Mouse (Mus musculus): ENCODE measurements around the gene Hdac5. TPM values are rescaled to one million over a fixed set of nuclear protein-coding genes. Genes with fewer than 3 reads are reported as not detected.
A peak's percentile ranks its signal among the peaks of the same experiment; 100 is the strongest.

Gene Hdac5
- polyA plus RNA-seq, 1 experiment from 2014 or later: 86.7 TPM

DNA sequence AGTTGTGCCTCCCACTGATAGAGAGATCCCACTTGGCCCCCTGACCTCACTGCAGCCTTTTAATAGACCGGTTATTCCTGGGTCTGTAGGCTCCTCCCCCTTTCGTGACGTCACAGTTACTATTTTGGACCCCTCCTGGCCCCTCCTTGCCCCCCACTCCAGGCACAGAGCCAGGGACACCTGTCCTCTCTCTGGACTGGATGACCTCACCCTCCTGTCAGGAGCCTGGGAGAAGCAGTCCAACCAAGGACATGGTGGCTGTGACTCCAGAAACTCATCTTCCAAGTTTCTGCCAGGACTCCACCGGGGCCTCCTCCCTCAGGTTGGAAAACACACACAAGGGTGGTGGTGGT lies 10.0 kb downstream of the Hdac5 start:
- WGBS: 23% methylated on average over 4 of the region's 4 CpGs
- Histone ChIP-seq H3K4me2 (ENCODE audit: low read depth, low read length) (peak overlapping the region; percentile 85), H3K36me3 (ENCODE audit: control insufficient read depth, insufficient read depth) (no peaks in the 10 kb centered on the region; the same call in 1 of the 2 replicates), H3K4me1 (ENCODE audit: control insufficient read depth, insufficient read depth, low read length) (peaks cover 82% of the 10 kb centered on the region), H3K27me3 (ENCODE audit: control insufficient read depth, insufficient read depth, low read length) (no peaks in the 10 kb centered on the region), H3K27ac (ENCODE audit: low read length) (peak overlapping the region; percentile 99), H3K9me3 (replicated peaks; ENCODE audit: control insufficient read depth, low read length) (no peaks in the 10 kb centered on the region), H3K9ac (ENCODE audit: low read length) (peak overlapping the region; percentile 1; the same call in 1 of the 2 replicates), H3K4me3 (ENCODE audit: low read length) (peak overlapping the region; percentile 76)
- peak; percentile 33 for ATAC-seq (replicated peaks; ENCODE audit: extremely low read depth, insufficient read depth, low FRiP score)

DNA sequence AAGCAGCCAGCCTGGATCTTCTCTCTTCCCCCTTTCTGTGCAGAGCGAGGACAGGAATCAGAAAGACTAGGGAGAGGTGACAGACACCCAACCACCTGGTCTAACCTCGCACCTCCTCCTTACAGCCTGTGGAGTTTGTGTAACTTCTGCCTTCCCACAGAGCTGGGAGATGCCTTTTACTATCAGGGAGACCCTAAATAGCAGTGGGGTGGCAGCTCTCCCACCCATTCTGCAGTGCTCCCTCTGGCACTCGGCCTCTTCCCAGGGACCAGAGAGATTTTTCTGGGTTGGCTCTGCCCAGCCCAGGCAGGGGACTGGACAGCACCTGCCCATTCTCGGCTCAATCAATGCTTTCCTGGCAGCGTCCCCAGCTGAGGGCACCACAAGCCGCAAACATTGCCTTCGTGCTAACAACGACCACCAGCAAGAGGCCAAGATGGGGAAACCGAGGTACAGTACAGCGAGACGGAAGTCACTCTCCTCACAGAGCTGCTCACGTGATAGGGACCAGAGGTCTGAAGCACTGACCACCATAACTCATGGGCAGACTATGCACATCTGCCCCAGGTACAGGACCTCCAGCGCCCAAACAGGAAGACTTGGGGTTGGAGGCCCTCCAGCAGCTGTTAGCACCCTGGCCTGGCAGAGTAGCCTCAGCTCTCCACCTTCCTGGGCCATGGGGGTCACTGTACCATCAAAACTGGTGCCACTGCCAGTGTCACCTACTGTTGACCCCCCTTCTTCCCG lies 10.5 kb downstream of the Hdac5 start:
- Histone ChIP-seq H3K9ac (ENCODE audit: low read length) (peak overlapping the region; percentile 67), H3K4me3 (ENCODE audit: low read length) (peak overlapping the region; percentile 76)
- ATAC-seq (replicated peaks; ENCODE audit: extremely low read depth, insufficient read depth, low FRiP score): no peak

DNA sequence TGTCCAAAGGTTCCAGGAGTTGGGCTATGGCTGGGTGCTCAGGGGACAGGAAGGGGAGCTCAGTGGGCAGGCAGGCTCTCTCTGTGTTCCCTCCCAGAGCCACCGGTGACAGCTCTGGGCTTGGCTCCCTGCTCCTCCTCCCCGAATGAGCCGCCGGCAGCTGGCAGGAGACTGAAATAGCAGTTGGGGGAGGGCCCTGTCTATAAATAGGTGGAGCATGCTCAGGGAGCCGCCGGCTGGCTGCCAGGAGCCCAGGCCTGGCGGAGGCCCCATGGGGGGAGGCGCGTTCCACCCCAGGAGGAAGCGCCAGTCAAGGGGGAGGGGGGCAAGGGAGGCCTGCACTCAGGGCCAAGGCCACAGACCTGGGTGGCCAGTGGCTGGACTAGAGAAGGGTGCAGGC lies 11.2 kb downstream of the Hdac5 start:
- Histone ChIP-seq H3K4me2 (ENCODE audit: low read depth, low read length) (peak overlapping the region; percentile 85), H3K9ac (ENCODE audit: low read length) (peak overlapping the region; percentile 88), H3K9me3 (replicated peaks; ENCODE audit: control insufficient read depth, low read length) (no peaks in the 10 kb centered on the region), H3K27ac (ENCODE audit: low read length) (peak overlapping the region; percentile 99), H3K4me3 (ENCODE audit: low read length) (peak overlapping the region; percentile 76), H3K4me1 (ENCODE audit: control insufficient read depth, insufficient read depth, low read length) (peaks cover 83% of the 10 kb centered on the region), H3K36me3 (ENCODE audit: control insufficient read depth, insufficient read depth) (no peaks in the 10 kb centered on the region), H3K27me3 (ENCODE audit: control insufficient read depth, insufficient read depth, low read length) (no peaks in the 10 kb centered on the region)
- peak; percentile 76 for ATAC-seq (replicated peaks; ENCODE audit: extremely low read depth, insufficient read depth, low FRiP score)
- 0% methylated on average over 8 of the region's 10 CpGs for WGBS

More for the DNA sequence above, 10.5 kb downstream of the Hdac5 start:
- no peaks in the 10 kb centered on the region; the same call in 1 of the 2 replicates for H3K36me3 ChIP-seq (ENCODE audit: control insufficient read depth, insufficient read depth)
- H3K27me3 ChIP-seq (ENCODE audit: control insufficient read depth, insufficient read depth, low read length): no peaks in the 10 kb centered on the region
- no peaks in the 10 kb centered on the region for H3K9me3 ChIP-seq (replicated peaks; ENCODE audit: control insufficient read depth, low read length)
- WGBS: 32% methylated on average over 14 of the region's 14 CpGs
- peak overlapping the region; percentile 85 for H3K4me2 ChIP-seq (ENCODE audit: low read depth, low read length)
- H3K4me1 ChIP-seq (ENCODE audit: control insufficient read depth, insufficient read depth, low read length): peaks cover 82% of the 10 kb centered on the region
- H3K27ac ChIP-seq (ENCODE audit: low read length): peak overlapping the region; percentile 99

DNA sequence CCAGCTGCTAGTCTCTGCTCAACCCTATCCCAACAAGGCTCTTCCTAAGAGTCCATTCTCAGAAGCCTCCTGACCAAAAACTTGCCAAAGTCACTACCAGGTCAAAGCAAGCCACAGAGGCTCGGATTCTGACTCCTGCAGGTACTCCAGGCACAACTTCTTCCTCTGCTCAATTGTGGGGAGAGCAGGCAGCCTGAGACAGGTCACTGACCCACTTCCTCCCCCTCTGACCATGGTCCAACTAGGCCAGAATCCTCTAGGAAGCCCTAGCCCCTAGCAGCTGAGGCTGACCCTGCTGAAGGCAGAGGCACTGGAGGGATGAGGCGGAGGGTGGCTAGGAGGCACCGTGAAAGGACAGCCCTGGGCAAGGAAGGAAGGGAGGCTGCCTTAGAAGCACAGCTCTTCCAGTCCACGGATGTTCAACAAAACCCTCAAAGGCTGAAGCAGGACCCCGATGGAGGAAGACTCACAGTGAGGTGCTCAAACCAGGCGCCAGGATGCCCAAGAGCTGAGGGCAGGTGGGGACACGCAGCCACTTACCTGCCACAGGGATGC lies 12.0 kb downstream of the Hdac5 start:
- Histone ChIP-seq H3K4me2 (ENCODE audit: low read depth, low read length) (peak overlapping the region; percentile 85), H3K27ac (ENCODE audit: low read length) (peak overlapping the region; percentile 99), H3K9me3 (replicated peaks; ENCODE audit: control insufficient read depth, low read length) (no peaks in the 10 kb centered on the region), H3K9ac (ENCODE audit: low read length) (peak overlapping the region; percentile 88), H3K27me3 (ENCODE audit: control insufficient read depth, insufficient read depth, low read length) (no peaks in the 10 kb centered on the region), H3K4me1 (ENCODE audit: control insufficient read depth, insufficient read depth, low read length) (peaks cover 84% of the 10 kb centered on the region), H3K36me3 (ENCODE audit: control insufficient read depth, insufficient read depth) (no peaks in the 10 kb centered on the region), H3K4me3 (ENCODE audit: low read length) (peak overlapping the region; percentile 76)
- ATAC-seq (replicated peaks; ENCODE audit: extremely low read depth, insufficient read depth, low FRiP score): no peak
- 24% methylated on average over 7 of the region's 7 CpGs for WGBS

DNA sequence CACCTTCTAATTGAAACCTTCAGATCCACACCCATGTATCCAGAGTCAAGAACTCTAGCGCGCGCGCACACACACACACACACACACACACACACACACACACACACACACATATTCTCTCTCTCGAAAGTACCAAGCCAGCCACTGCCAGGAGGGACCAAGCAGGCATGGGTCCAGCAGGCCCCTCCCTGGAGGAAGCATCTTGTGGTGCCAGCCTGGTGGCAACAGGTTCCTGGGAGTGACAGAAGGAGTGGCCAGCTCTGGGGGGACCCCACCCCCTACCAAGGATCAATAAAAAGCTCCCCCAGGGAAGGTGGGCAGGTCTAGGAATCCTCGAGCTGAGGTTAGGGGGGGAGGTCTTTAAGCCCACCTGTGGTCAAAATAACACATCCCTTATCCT lies 12.6 kb downstream of the Hdac5 start:
- no peak for ATAC-seq (replicated peaks; ENCODE audit: extremely low read depth, insufficient read depth, low FRiP score)
- Histone ChIP-seq H3K4me3 (ENCODE audit: low read length) (peak overlapping the region; percentile 76), H3K9ac (ENCODE audit: low read length) (peak overlapping the region; percentile 88), H3K27me3 (ENCODE audit: control insufficient read depth, insufficient read depth, low read length) (no peaks in the 10 kb centered on the region), H3K27ac (ENCODE audit: low read length) (peak overlapping the region; percentile 99), H3K4me1 (ENCODE audit: control insufficient read depth, insufficient read depth, low read length) (peaks cover 84% of the 10 kb centered on the region), H3K4me2 (ENCODE audit: low read depth, low read length) (peak overlapping the region; percentile 85), H3K9me3 (replicated peaks; ENCODE audit: control insufficient read depth, low read length) (no peaks in the 10 kb centered on the region), H3K36me3 (ENCODE audit: control insufficient read depth, insufficient read depth) (no peaks in the 10 kb centered on the region)
- 26% methylated on average over 6 of the region's 6 CpGs for WGBS

DNA sequence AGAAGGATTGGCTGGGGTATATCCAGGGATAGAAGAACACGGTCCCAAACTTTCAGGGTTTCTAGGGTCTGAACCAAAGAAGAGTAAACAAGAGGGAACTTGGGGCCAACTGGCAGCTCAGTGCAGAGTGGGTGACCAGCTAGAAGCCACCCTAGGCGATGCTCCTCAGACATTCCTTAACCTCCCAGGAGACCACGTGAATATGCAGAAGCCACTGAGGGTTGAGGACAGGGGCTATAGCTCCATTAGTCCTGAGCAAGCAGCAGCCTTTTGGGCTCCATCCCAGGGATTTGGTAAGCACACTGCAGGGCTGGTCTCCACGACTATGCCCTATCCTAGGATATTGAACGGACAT lies 13.1 kb downstream of the Hdac5 start:
- H3K9me3 ChIP-seq (replicated peaks; ENCODE audit: control insufficient read depth, low read length): no peaks in the 10 kb centered on the region
- H3K27ac ChIP-seq (ENCODE audit: low read length): peak overlapping the region; percentile 99
- peak overlapping the region; percentile 85 for H3K4me2 ChIP-seq (ENCODE audit: low read depth, low read length)
- H3K36me3 ChIP-seq (ENCODE audit: control insufficient read depth, insufficient read depth): no peaks in the 10 kb centered on the region
- WGBS: 25% methylated on average over 5 of the region's 5 CpGs
- H3K27me3 ChIP-seq (ENCODE audit: control insufficient read depth, insufficient read depth, low read length): no peaks in the 10 kb centered on the region
- H3K4me1 ChIP-seq (ENCODE audit: control insufficient read depth, insufficient read depth, low read length): peaks cover 84% of the 10 kb centered on the region
- peak overlapping the region; percentile 76 for H3K4me3 ChIP-seq (ENCODE audit: low read length)
- ATAC-seq (replicated peaks; ENCODE audit: extremely low read depth, insufficient read depth, low FRiP score): no peak
- H3K9ac ChIP-seq (ENCODE audit: low read length): peak overlapping the region; percentile 88

DNA sequence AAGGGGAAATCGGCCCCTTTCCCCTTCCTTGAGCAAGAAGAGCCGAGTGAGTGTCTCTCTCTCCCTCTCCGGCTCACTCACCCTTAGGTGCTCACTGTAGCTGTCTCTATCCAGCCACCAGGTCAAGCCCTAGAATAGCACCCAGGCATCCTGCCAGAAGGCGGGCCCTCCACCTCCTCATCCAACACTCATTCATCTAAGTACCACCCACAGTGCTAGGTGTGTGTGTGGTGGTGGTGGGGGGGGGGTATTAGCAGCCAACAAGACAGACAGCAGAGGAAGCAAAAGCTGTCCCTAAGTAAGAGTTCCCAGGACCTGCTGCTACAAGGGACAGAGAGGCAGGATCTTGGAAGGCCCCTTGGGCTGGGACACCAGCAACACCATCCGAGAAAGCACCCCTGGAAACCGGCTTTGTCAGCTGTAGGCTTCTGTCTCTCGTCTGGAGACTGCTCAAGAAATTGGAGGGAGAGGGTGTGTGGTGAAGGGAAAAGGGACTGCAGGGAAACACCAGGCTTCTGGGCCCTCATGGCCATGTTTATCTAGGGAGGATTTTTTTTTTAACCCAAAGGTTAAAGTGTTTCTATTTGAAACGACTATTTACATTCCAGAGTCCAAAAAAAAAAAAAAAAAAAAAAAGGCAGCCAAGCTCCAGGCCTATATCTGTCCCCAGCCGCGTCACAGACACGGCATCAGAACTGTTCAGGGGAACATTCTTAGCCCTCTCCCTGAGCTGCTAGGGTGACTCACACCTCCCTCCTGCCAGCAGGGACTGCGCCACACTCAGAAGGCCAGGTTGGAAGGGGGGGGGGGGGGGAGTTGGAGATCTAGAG lies 13.7 kb downstream of the Hdac5 start:
- H3K9ac ChIP-seq (ENCODE audit: low read length): peak overlapping the region; percentile 88
- no peaks in the 10 kb centered on the region for H3K9me3 ChIP-seq (replicated peaks; ENCODE audit: control insufficient read depth, low read length)
- peak; percentile 74 for ATAC-seq (replicated peaks; ENCODE audit: extremely low read depth, insufficient read depth, low FRiP score)
- H3K36me3 ChIP-seq (ENCODE audit: control insufficient read depth, insufficient read depth): no peaks in the 10 kb centered on the region
- peaks cover 88% of the 10 kb centered on the region for H3K4me1 ChIP-seq (ENCODE audit: control insufficient read depth, insufficient read depth, low read length)
- H3K27me3 ChIP-seq (ENCODE audit: control insufficient read depth, insufficient read depth, low read length): no peaks in the 10 kb centered on the region
- peak overlapping the region; percentile 85 for H3K4me2 ChIP-seq (ENCODE audit: low read depth, low read length)
- H3K27ac ChIP-seq (ENCODE audit: low read length): peak overlapping the region; percentile 99
- H3K4me3 ChIP-seq (ENCODE audit: low read length): peak overlapping the region; percentile 76
- WGBS: 15% methylated on average over 12 of the region's 12 CpGs

DNA sequence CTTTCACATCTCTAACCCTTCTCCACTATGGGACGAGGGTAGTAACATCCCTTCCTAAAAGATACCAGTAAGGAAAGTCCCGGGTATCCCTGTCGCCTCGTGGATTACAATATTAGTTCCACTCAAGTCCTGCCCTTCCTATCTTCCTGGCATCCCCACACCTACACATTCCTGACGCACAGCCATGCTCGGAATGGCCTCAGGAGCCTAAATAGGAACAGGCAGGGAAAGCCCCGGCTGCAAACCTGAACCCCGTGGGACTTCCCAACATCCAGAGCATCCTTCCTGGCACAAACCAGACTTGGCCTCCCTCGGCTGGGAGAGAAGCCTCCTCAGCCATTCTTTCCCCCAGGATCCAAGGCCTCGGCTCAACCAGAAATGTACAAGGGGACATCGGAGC lies 14.5 kb downstream of the Hdac5 start:
- WGBS: 31% methylated on average over 11 of the region's 11 CpGs
- Histone ChIP-seq H3K4me1 (ENCODE audit: control insufficient read depth, insufficient read depth, low read length) (peaks cover 86% of the 10 kb centered on the region), H3K9me3 (replicated peaks; ENCODE audit: control insufficient read depth, low read length) (no peaks in the 10 kb centered on the region), H3K27me3 (ENCODE audit: control insufficient read depth, insufficient read depth, low read length) (no peaks in the 10 kb centered on the region), H3K4me3 (ENCODE audit: low read length) (peak overlapping the region; percentile 45), H3K27ac (ENCODE audit: low read length) (peak overlapping the region; percentile 99), H3K9ac (ENCODE audit: low read length) (peak overlapping the region; percentile 67), H3K4me2 (ENCODE audit: low read depth, low read length) (peak overlapping the region; percentile 85), H3K36me3 (ENCODE audit: control insufficient read depth, insufficient read depth) (no peaks in the 10 kb centered on the region)
- ATAC-seq (replicated peaks; ENCODE audit: extremely low read depth, insufficient read depth, low FRiP score): no peak
